Mouse (Mus musculus) CH12.LX (cell line): Measurements from ENCODE around the gene Scyl1. TPM values are rescaled to one million over a fixed set of nuclear protein-coding genes. Genes with fewer than 3 reads are reported as not detected.

Experiments used
- DNase-seq: peaks from one replicate; pipeline ENCODE4 v3.0.0-alpha.2; 2013; ENCODE audit errors: extremely low read depth
- H3K27ac ChIP-seq: 2 replicates; pipeline ENCODE4 v1.5.1; 2012; ENCODE audit warnings: low read depth, mild to moderate bottlenecking, control low read depth, moderate library complexity; ENCODE audit not compliant: insufficient read depth
- H3K27me3 ChIP-seq: replicated peaks from 2 replicates; pipeline ENCODE3; 2012; ENCODE audit warnings: inconsistent platforms
- H3K36me3 ChIP-seq, 2 experiments: replicated peaks in 1 of 2; 2 replicates each; pipeline versions ENCODE3 to v1.6.1; 2012; ENCODE audit warnings: inconsistent platforms in 1 of 2, low read length in 1 of 2, mild to moderate bottlenecking in 1 of 2, mixed read lengths in 1 of 2, moderate library complexity in 1 of 2; ENCODE audit not compliant: control insufficient read depth in 1 of 2, insufficient read depth in 1 of 2
- H3K4me1 ChIP-seq, 2 experiments: 2 replicates each; pipeline ENCODE4 v1.6.1; 2012; ENCODE audit warnings: inconsistent platforms in 1 of 2, moderate library complexity in 1 of 2; ENCODE audit not compliant: insufficient read depth in 2 of 2, control insufficient read depth in 1 of 2
- H3K4me2 ChIP-seq: 2 replicates; pipeline ENCODE4 v1.6.1; 2012; ENCODE audit warnings: low read depth, mild to moderate bottlenecking, control low read depth; ENCODE audit not compliant: poor library complexity, insufficient read depth, severe bottlenecking
- H3K4me3 ChIP-seq, 3 experiments: fragments of 150-350 bp in 1 of 3; sonication (generic) in 1 of 3; replicated peaks in 1 of 3; 2 replicates each; pipeline versions ENCODE3 to v1.5.1; 2011 to 2012; ENCODE audit warnings: low read depth in 2 of 3, low read length in 2 of 3, mild to moderate bottlenecking in 2 of 3, moderate library complexity in 2 of 3, control low read depth in 1 of 3, improper control_type of control experiment in 1 of 3, inconsistent platforms in 1 of 3, mixed read lengths in 1 of 3; ENCODE audit not compliant: poor library complexity in 1 of 3
- H3K79me2 ChIP-seq: replicated peaks from 2 replicates; pipeline ENCODE4 v1.6.1; 2012; ENCODE audit warnings: mild to moderate bottlenecking, moderate library complexity; ENCODE audit not compliant: control insufficient read depth, poor library complexity, insufficient read depth, severe bottlenecking; ENCODE audit errors: extremely low read depth
- H3K9ac ChIP-seq: 2 replicates; pipeline ENCODE4 v1.6.1; 2012; ENCODE audit warnings: low read depth, mild to moderate bottlenecking, control low read depth, moderate library complexity; ENCODE audit not compliant: insufficient read depth
- H3K9me3 ChIP-seq: replicated peaks from 2 replicates; pipeline ENCODE3; 2012; ENCODE audit warnings: low read length, inconsistent platforms, mixed read lengths
- BHLHE40 ChIP-seq: IDR thresholded peaks from 2 replicates; pipeline ENCODE4 v1.6.1; 2011; ENCODE audit warnings: mild to moderate bottlenecking, low read depth, low read length, improper control_type of control experiment
- CHD1 ChIP-seq: IDR thresholded peaks from 2 replicates; pipeline ENCODE4 v1.6.1; 2012; ENCODE audit warnings: low read depth, low read length, improper control_type of control experiment, inconsistent platforms
- CHD2 ChIP-seq: IDR thresholded peaks from 2 replicates; pipeline ENCODE4 v1.6.1; 2011; ENCODE audit warnings: low read length, improper control_type of control experiment
- CTCF ChIP-seq, 2 experiments: IDR thresholded peaks in 1 of 2; conservative IDR thresholded peaks in 1 of 2; 2 replicates each; pipeline ENCODE4 v1.5.1; 2011 to 2012; ENCODE audit warnings: low read depth in 2 of 2, low read length in 2 of 2, improper control_type of control experiment in 1 of 2, inconsistent platforms in 1 of 2, mild to moderate bottlenecking in 1 of 2, moderate library complexity in 1 of 2
- E2F4 ChIP-seq: IDR thresholded peaks from 2 replicates; pipeline ENCODE4 v1.6.1; 2011; ENCODE audit warnings: low read depth, low read length, improper control_type of control experiment; ENCODE audit not compliant: insufficient replicate concordance
- ELF1 ChIP-seq: IDR thresholded peaks from 2 replicates; pipeline ENCODE4 v1.6.1; 2014; ENCODE audit warnings: low read depth, mild to moderate bottlenecking, inconsistent platforms, low read length, improper control_type of control experiment
- EP300 ChIP-seq: IDR thresholded peaks from 2 replicates; pipeline ENCODE4 v1.6.1; 2011; ENCODE audit warnings: low read length, improper control_type of control experiment
- ETS1 ChIP-seq: conservative IDR thresholded peaks from 2 replicates; pipeline ENCODE4 v1.6.1; 2012; ENCODE audit warnings: low read depth, mild to moderate bottlenecking, inconsistent platforms, low read length, improper control_type of control experiment, moderate library complexity
- GABPA ChIP-seq: IDR thresholded peaks from 2 replicates; pipeline ENCODE4 v1.6.1; 2012; ENCODE audit warnings: low read depth, low read length, improper control_type of control experiment, inconsistent platforms; ENCODE audit not compliant: insufficient replicate concordance
- HCFC1 ChIP-seq: IDR thresholded peaks from 2 replicates; pipeline ENCODE4 v1.6.1; 2012; ENCODE audit warnings: low read depth, mild to moderate bottlenecking, inconsistent platforms, low read length, improper control_type of control experiment
- IRF4 ChIP-seq: IDR thresholded peaks from 2 replicates; pipeline ENCODE4 v1.6.1; 2014; ENCODE audit warnings: low read depth, mild to moderate bottlenecking, inconsistent platforms, low read length, improper control_type of control experiment
- JUND ChIP-seq: conservative IDR thresholded peaks from 2 replicates; pipeline ENCODE4 v1.6.1; 2011; ENCODE audit warnings: low read depth, low read length, improper control_type of control experiment
- KAT2A ChIP-seq: IDR thresholded peaks from 2 replicates; pipeline ENCODE4 v1.6.1; 2012; ENCODE audit warnings: low read length, improper control_type of control experiment, inconsistent platforms; ENCODE audit not compliant: insufficient replicate concordance
- MAFK ChIP-seq: IDR thresholded peaks from 2 replicates; pipeline ENCODE4 v1.6.1; 2011; ENCODE audit warnings: low read length, improper control_type of control experiment; ENCODE audit not compliant: insufficient replicate concordance
- MAX ChIP-seq: IDR thresholded peaks from 2 replicates; pipeline ENCODE4 v1.6.1; 2011; ENCODE audit warnings: low read length, improper control_type of control experiment
- MAZ ChIP-seq: IDR thresholded peaks from 2 replicates; pipeline ENCODE4 v1.6.1; 2012; ENCODE audit warnings: low read depth, mild to moderate bottlenecking, inconsistent platforms, low read length, improper control_type of control experiment, moderate library complexity
- MEF2A ChIP-seq: IDR thresholded peaks from 2 replicates; pipeline ENCODE4 v1.6.1; 2014; ENCODE audit warnings: low read depth, mild to moderate bottlenecking, inconsistent platforms, low read length, improper control_type of control experiment, borderline replicate concordance
- MXI1 ChIP-seq: IDR thresholded peaks from 2 replicates; pipeline ENCODE4 v1.6.1; 2011; ENCODE audit warnings: mild to moderate bottlenecking, low read depth, low read length, improper control_type of control experiment
- MYC ChIP-seq: IDR thresholded peaks from 2 replicates; pipeline ENCODE4 v1.6.1; 2011; ENCODE audit warnings: low read depth, mild to moderate bottlenecking, improper control_type of control experiment, low read length
- NELFE ChIP-seq: IDR thresholded peaks from 2 replicates; pipeline ENCODE4 v1.6.1; 2011; ENCODE audit warnings: low read depth, low read length, improper control_type of control experiment
- NRF1 ChIP-seq: IDR thresholded peaks from 2 replicates; pipeline ENCODE4 v1.6.1; 2014; ENCODE audit warnings: low read depth, mild to moderate bottlenecking, inconsistent platforms, low read length, improper control_type of control experiment, moderate library complexity
- PAX5 ChIP-seq: IDR thresholded peaks from 2 replicates; pipeline ENCODE4 v1.6.1; 2012; ENCODE audit warnings: low read length, inconsistent platforms, mixed read lengths
- POLR2A ChIP-seq: IDR thresholded peaks from 2 replicates; pipeline ENCODE4 v1.6.1; 2011; ENCODE audit warnings: low read depth, mild to moderate bottlenecking, improper control_type of control experiment, low read length
- POLR2AphosphoS2 ChIP-seq: IDR thresholded peaks from 2 replicates; pipeline ENCODE4 v1.6.1; 2011; ENCODE audit warnings: low read depth, low read length, improper control_type of control experiment
- RAD21 ChIP-seq: IDR thresholded peaks from 2 replicates; pipeline ENCODE4 v1.6.1; 2011; ENCODE audit warnings: low read depth, mild to moderate bottlenecking, low read length, improper control_type of control experiment, moderate library complexity
- RCOR1 ChIP-seq: conservative IDR thresholded peaks from 2 replicates; pipeline ENCODE4 v1.6.1; 2012; ENCODE audit warnings: low read depth, mild to moderate bottlenecking, inconsistent platforms, low read length, improper control_type of control experiment
- SIN3A ChIP-seq: IDR thresholded peaks from 2 replicates; pipeline ENCODE4 v1.6.1; 2012; ENCODE audit warnings: low read length, improper control_type of control experiment, inconsistent platforms
- SMC3 ChIP-seq: IDR thresholded peaks from 2 replicates; pipeline ENCODE4 v1.6.1; 2011; ENCODE audit warnings: low read depth, low read length, improper control_type of control experiment
- TBP ChIP-seq: conservative IDR thresholded peaks from 2 replicates; pipeline ENCODE4 v1.6.1; 2011; ENCODE audit warnings: low read depth, low read length, improper control_type of control experiment
- TCF12 ChIP-seq: IDR thresholded peaks from 2 replicates; pipeline ENCODE4 v1.6.1; 2014; ENCODE audit warnings: low read depth, mild to moderate bottlenecking, inconsistent platforms, low read length, improper control_type of control experiment
- UBTF ChIP-seq: IDR thresholded peaks from 2 replicates; pipeline ENCODE4 v1.6.1; 2012; ENCODE audit warnings: low read depth, mild to moderate bottlenecking, inconsistent platforms, low read length, improper control_type of control experiment, moderate library complexity
- USF1 ChIP-seq: IDR thresholded peaks from 2 replicates; pipeline ENCODE4 v1.6.1; 2014; ENCODE audit warnings: low read depth, mild to moderate bottlenecking, inconsistent platforms, low read length, improper control_type of control experiment
- USF2 ChIP-seq: conservative IDR thresholded peaks from 2 replicates; pipeline ENCODE4 v1.6.1; 2011; ENCODE audit warnings: low read depth, low read length, improper control_type of control experiment
- ZC3H11A ChIP-seq: IDR thresholded peaks from 2 replicates; pipeline ENCODE4 v1.6.1; 2012; ENCODE audit warnings: low read depth, mild to moderate bottlenecking, inconsistent platforms, low read length, improper control_type of control experiment
- ZKSCAN1 ChIP-seq: IDR thresholded peaks from 2 replicates; pipeline ENCODE4 v1.6.1; 2012; ENCODE audit warnings: low read depth, inconsistent platforms, low read length, improper control_type of control experiment, borderline replicate concordance
- ZMIZ1 ChIP-seq: IDR thresholded peaks from 2 replicates; pipeline ENCODE4 v1.6.1; 2012; ENCODE audit warnings: low read depth, mild to moderate bottlenecking, inconsistent platforms, low read length, improper control_type of control experiment
- ZNF384 ChIP-seq: IDR thresholded peaks from 2 replicates; pipeline ENCODE4 v1.6.1; 2012; ENCODE audit warnings: low read depth, low read length, improper control_type of control experiment, inconsistent platforms
- dilution Hi-C: fragments of 300-500 bp; cut with MboI; formaldehyde crosslinking; loops from 2 replicates; pipeline ENCODE4 v1.14.3; 2020; ENCODE audit warnings: low sequenced_read_pairs; ENCODE audit not compliant: extremely low pct_unique_long_range_greater_than_20kb, extremely low pct_ligation_motif_present
- in situ Hi-C: fragments of 300-500 bp; cut with MboI; formaldehyde crosslinking; loops from 3 replicates; pipeline ENCODE4 v1.14.3; 2019; ENCODE audit warnings: low sequenced_read_pairs, low pct_ligation_motif_present, low pct_unique_long_range_greater_than_20kb, mixed read lengths
- polyA plus RNA-seq: library from polyadenylated mRNA; unstranded; fragments of >175 nt; gene quantifications from 2 replicates; pipeline ENCODE4 v1.2.1, GENCODE M21; 2012; ENCODE audit warnings: low read depth; ENCODE audit not compliant: insufficient read length
- total RNA-seq, 2 experiments: library from RNA; depleted of rRNA; stranded (reverse); fragments of 300-350 nt in 1 of 2; fragments of >200 nt in 1 of 2; gene quantifications; 2 replicates each; pipeline ENCODE4 v1.2.3; 2012 to 2014

Scyl1 gene
- total RNA-seq (2012; rRNA removed) = 49.8 and 55.0 TPM in 2 replicates
- 35.1 and 37.6 TPM in 2 replicates for total RNA-seq (2014; rRNA removed)
- 49.1 and 56.1 TPM in 2 replicates for polyA plus RNA-seq

GRCm38 (mm10) chr19:5770925-5771860, at the start of gene Scyl1:
TSS of gene Scyl1 (minus strand) at chr19:5771419.
- Histone ChIP-seq H3K36me3 (peaks cover 30 to 42% of the 10 kb centered on the region in 2 experiments), H3K27ac (peak within 1 kb of the TSS; percentile 12), H3K79me2 (peaks cover 13% of the 10 kb centered on the region), H3K4me1 (peaks cover 6 to 21% of the 10 kb centered on the region in 2 experiments), H3K9me3 (peaks cover 4% of the 10 kb centered on the region), H3K4me3 (peak within 1 kb of the TSS; percentile 77 to 88 (median 85)), H3K9ac (peak within 1 kb of the TSS; percentile 70), H3K27me3 (no peaks in the 10 kb centered on the region), H3K4me2 (peak within 1 kb of the TSS; percentile 68)
- dilution Hi-C loops (no loop called here), in situ Hi-C loops (loop anchor here (5.0 kb wide), 1 partner anchor 64 kb away; no protein-coding TSS in a partner anchor)
- DNase-seq = peak; percentile 68
- TF ChIP-seq CHD2 (no peak; the same call in 1 of the 2 replicates), IRF4 (peak; percentile 38; the same call in 1 of the 2 replicates), TBP (no peak), USF1 (peak; percentile 86), SIN3A (peak; percentile 84; the same call in 1 of the 2 replicates), POLR2A (peak; percentile 81), MXI1 (no peak; the same call in 1 of the 2 replicates), CHD1 (no peak), HCFC1 (peak; percentile 72), ZNF384 (0 out of 2 replicates have a peak, but pooled peaks have one; percentile 17), MEF2A (no peak), KAT2A (0 out of 2 replicates have a peak, but pooled peaks have one; percentile 37), BHLHE40 (peak; percentile 45; the same call in 1 of the 2 replicates), RAD21 (no peak), RCOR1 (peak; percentile 61; the same call in 1 of the 2 replicates), USF2 (peak; percentile 70), MAFK (no peak), MAZ (peak; percentile 20; the same call in 1 of the 2 replicates), MAX (peak; percentile 59; the same call in 1 of the 2 replicates), ELF1 (peak; percentile 70), ZMIZ1 (peak; percentile 68; the same call in 1 of the 2 replicates), ZC3H11A (no peak), UBTF (peak; percentile 99), POLR2AphosphoS2 (no peak), SMC3 (no peak), MYC (no peak), ETS1 (no peak), NELFE (peak; percentile 78), EP300 (no peak), E2F4 (no peak), JUND (no peak), TCF12 (peak; percentile 39; the same call in 1 of the 2 replicates), CTCF (conservative IDR thresholded peaks at IDR 0.05 in 1 of 2, IDR thresholded peaks at IDR 0.05 in 1 of 2; ENCODE audit: low read depth in 2 of 2, low read length in 2 of 2) (no peak), NRF1 (no peak), PAX5 (no peak), ZKSCAN1 (peak; percentile 17; the same call in 1 of the 2 replicates), GABPA (no peak)
